Mouse (Mus musculus) fat pad, adult 2 months (tissue): ENCODE measurements at regions not wholly inside any gene's neighbourhood (a gene's known extent, or its start where the extent isn't known, plus 50 kb on each side); places are given as distances from the start of the nearest gene placed in this dataset.

ENCODE experiments used
- DNase-seq: peaks from one replicate; pipeline ENCODE4 v3.0.0-alpha.2; 2011; ENCODE audit warnings: low read depth, low spot score; ENCODE audit errors: extremely low read depth

DNA sequence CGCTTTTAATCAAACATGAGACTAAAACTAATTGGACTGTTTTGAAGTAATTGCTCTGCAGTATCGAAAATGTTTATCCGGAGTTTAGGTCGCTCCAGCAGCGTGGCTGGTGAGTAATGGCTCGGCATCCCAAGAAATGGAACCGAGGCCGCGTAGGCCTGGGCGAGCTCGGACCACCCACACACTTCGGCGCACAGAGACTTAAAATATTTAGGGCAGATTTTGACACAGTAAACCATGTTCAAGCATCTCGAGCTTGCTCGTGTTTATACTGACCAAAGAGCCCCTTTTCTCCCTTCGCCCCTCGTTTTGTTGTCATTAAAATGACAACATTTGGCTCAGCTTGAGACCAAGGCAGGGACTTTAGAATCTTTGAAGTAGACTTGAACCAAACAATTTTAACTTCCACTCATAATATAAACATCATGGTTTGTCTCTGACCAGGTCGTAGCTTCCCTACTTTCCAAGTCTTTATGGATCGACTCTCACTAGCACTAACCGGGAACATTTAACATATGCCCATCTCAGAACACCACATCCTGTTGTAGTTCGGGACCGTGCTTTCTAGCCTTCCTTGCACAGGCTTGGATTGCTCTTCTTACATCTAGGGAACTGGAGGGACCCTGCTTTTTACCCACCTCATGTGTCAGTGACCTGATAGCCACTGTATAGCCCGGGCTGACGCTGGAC lies 223.0 kb upstream of the Map3k1 start:
- DNase-seq, result no peak

DNA sequence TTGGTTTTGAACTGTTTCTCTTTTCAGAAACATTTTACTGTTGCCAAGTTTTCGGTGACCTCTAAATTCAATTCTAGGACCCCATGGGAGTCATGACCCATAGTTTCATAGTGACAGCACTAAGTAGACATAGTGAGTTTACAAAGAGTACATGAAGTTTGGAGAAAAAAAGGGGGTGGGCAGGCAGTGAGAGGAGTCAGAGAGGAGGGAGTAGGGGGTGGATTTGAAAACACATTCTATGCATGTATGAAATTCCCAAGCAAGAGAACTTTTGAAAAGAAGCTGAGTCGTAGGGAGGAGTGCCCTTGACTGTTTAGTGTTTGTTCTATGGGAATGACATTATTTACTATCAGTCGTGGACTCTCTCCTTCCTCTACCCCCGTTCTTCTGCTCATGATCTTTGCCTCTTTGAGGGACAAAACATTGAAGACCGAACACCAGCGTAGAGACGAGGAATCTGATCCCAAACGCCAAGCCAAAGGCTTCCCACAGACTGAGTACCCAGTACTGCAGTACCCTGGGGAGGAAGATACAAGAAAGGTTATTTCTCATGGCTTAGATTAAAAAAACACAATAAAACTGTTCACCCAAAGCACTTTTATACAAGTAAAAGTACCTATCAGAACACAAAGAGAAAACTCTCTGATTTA lies 229.1 kb upstream of the Map3k1 start:
- DNase-seq, result no peak

DNA sequence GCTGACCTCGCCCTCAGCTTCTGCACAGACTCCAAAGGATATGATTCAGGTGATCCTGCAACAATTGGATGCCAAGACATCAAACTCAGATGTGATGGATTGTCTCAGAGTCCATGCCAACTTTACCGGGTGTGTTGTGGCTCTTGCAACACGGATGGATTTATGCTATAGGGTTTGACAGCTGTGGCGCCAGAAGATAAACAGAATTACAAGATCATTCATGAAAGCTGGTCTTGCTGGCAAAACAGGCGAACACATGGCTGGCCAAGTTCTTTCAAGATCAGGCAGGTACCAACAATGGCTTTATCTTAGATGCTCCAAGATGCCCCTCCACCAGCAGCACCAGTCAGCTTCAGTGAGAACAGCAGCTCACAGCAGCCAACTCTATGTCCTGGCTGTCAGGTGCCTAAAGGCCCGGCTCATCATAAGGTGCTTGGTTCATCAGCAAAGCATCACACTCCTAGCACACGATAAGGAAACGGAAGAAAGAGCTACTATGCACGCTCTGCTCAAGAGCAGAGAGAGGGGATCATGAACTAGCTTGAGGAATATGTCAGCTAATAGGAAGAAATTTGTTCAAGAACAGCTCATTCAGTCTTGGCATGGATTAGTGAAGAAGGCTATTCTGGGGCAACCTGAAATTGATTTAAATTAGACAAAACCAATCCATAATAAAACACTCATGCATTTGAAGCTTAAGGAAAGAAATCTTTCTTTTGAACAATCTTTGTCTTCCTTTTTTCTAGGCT lies 229.9 kb upstream of the Map3k1 start:
- DNase-seq, result peak; percentile 95

DNA sequence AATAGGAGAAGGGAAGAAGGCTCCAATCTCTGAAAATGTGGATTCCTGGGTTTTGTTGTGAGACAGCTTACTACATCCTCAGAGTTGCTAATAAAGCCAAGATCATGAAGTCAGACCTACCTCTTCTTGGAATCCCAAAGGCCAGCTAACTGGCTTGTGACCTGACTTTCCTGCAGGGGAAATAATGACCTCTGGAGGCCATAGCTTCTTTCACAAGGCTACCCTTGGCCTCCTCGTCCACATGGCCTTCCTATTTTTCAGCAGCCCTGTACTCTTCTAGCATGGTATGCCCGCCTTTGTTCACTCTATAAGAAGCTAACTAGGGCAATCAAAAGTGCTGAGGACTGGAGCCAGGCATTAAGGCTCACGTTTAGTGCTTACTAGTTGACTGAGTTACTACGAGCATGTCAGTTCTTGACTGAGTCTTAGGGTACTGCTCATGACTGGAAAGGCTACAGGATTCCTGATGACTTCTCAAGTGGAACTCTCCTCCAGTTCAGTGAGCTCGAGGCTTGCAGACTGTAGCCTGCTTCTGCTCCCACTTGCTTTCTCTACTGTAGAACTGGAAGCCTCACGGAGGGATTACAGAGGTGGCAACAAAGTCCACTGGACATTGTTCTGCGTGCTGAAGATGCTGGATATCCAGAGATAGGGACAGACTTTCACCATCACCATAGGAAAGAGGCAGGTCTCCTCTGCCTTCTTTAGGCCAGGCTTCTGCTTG lies 230.8 kb upstream of the Map3k1 start:
- no peak for DNase-seq

DNA sequence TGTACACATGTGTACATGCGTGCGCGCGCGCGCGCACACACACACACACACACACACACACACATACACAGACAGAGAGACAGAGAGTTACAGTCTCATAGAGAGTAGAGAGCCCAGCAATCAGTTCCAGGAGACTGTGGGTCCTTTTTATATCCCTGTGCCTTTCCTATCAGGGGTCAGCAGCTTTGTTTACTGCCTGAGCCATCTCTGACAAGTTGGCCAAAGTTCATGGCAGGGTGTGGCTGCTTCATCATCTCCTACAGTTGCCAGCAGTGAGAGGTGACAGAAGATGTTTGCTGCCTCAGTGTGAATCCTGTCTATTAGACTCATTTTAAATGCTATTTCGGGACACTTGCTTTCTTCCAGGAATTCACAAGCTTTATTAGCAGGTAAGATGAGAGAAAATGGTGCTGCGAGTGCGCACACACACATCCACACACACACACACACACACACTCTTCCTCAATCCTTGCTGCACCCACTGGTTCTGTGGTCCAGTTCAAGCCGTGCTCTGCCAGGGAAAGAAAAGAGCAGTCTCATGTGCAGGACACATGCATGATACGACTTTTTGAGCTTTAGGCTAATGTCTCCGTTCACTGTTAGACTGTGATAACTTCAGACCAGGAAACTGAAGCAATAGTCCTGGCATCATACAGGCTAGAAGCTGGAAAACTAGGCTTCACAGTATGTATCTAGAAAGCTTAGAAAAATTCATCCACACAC lies 234.9 kb upstream of the Map3k1 start:
- no peak for DNase-seq

DNA sequence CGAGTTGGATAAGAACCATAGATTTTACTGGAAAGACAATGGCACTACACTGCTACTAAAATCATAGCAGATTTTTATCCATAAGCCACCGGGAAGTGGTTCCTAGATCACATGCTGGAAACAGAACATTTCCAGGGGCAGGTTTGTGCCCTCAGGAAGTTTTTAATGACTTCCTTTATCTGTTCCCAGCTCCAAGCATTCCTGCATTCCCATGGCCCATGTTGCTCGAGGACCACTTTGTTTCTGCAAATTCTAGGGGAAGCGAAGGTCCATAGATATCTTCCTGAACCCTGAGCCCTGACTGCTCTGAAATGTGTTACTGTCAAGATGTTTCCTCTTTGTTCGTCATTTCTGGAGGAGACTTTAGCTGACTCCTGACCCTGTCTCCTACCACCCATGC lies 235.6 kb upstream of the Map3k1 start:
- no peak for DNase-seq

DNA sequence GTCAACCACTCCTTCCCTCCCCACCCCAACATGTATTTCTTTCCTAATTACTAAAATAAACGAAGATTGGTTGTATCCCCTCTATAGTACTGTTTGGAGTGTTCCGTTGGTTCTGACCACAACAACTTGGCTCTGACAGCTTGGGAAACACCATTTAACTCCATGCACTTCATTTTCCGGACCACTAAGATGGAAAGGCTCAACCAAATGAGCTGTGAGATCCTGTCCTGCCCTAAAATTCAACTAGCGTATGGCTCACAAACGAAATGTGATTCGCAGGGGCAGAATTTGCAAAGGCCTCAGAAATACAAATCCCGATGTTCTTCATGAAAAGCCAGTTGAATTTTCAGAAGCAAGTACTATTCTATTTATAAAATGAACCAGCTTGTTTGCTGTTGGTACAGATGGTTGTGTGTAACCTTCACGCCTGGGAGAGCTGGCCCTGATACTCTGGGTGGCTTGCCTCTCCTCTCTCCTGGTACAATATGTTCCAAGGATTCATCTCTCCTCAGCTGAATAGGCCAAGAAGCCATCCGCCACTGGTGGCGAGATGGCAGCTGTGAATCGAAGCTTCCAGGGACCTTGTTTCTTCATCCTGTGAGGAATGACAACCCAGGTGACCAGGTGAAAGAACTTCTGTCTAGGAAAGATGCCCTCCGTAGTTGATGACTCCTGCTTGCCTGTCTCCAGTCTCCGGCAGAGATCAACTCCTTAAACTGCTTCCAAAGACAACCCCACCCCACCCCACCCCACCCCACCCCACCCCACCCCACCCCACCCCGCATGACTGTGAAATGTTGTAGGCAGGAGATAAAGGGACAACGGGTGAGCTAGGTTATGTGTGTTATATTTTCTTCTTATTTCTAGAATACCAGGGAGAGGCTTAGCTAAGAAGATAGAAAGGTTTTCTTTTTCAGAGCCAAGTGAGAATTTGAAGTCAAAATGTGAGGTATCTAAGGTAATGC lies 237.7 kb upstream of the Map3k1 start:
- no peak for DNase-seq

DNA sequence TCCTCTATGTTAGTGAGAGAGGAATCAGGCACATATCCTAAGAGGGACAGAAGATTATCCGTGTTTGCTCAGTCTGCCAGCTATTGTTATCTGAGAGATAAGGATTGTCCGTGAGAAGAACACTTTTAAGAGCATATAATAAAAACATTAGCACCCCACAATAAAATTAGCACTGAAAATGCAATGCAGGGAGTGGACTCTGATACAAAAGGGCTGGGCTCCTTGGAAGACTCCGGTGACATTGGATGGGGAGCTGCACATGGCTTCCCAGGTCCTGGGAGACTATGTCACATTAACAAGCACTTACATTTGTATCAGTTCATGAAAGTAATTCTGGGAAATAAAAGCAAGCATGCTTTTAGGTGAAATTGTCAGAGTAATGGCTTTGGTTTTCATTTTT lies 238.6 kb upstream of the Map3k1 start:
- DNase-seq, result no peak

DNA sequence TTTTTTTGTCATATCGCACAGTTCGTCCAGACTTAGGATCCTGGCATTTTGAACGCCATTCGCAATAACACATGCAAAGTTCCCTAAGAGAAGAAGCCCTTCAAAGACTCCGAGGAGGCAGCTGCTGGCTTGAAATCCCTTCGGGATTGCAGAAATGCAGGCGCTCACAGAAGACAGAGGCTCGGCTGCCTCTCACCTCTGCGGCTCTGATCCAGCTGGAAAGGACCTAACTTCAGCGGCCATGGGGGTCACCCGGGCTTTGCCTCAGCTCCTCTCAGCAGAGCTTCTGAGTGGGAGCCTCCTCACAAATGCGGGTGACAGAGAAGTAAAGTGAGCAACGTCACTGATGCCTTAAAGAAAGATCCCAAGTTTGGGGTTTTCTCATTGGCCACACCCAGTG lies 239.1 kb upstream of the Map3k1 start:
- DNase-seq, result no peak

DNA sequence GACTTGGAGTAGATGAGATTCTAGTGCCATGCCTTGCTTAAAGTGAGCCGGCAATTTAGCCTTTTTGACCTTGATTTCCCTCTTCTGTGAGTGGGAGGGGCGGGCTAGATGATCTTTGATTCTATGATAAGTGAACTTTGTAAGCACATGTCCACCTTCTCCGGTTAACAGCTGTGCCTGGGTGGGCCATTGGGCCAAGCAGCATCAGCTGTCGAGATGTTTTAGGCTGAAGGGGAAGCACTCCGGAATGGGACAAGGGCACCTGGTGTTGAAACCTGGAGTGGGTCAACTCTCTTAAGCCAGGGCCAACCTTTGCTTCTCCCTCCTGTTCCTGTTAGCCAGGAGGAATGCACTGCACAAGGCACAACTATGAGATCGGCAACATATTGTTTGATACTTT lies 239.5 kb upstream of the Map3k1 start:
- DNase-seq, result no peak

DNA sequence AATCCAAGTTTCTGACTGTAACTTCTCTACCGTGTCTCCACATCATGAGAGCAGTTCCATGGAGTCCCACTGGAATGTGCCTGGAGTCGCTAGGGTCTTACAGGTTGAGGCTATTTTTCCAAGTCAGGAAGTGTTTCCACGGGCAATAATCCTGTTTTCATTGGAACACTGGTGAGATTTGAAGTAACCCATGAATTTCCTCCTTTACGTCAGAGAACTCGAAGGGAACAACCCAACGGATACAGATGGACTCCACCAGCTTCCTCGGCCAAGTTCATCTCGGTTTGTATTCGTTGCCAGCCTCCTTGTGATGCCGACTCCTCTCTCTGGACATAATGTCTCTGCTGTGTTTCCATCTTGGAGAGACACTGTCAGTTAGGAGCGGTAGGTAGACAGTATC lies 237.4 kb upstream of the Ankrd55 start:
- DNase-seq, result no peak

DNA sequence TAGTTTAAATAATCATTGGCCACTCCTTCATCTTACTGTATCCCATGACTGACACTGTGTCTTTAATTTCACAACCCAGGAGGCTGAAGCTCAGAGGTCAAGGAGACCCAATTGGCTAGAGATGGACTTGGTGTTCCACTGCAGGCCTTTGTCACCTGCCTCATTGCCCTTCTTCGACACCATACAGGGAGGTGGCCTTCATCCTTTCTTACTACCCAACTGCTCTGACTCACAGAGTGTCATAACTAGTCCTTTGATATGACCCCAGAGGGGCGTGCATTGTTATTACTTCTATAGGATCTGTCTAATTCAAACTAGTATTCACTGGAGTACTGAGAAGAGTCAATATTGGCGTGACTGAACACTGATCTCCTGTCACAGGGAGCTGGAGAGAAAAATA lies 236.2 kb upstream of the Ankrd55 start:
- no peak for DNase-seq

DNA sequence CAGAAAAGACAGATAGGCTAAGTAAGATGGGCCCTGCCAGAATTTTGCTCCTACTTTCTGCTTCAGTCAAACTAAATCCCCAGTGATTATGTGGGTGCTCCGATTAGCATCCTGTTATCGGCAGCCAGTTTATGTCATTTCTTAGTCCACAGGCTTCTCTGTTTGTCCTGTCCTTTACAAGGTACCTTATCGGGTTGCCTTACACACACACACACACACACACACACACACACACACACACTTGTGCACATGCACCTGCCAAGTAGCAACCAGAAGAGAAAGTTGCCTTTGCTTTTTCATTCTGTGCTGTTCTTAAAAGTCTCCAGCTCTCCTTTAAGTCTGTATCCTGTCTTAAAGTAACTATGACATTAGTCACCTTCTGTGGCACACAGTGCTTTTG lies 235.8 kb upstream of the Ankrd55 start:
- DNase-seq, result no peak

DNA sequence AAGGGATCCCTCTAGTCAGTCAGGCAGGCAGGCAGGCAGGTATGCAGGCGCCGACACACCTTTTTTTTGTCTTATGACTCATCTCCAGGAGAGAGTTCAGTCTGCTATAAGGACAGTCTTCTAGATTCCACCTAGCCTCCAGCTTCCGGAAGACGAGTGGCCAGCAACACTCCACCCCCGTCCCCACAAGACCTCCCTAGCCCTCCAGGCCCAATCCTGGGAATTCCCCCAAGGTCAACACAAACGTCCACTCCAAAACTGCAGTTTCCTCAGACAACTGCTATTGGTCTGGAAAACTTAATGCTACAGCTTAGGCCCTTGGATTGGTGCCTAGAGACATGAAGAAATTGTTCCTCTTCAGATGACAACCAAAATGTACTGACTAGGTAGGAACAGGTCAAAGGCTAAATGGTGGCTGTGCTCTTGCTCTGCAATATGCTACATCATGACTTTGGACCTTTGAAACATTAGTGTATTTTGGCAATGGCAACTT lies 233.3 kb upstream of the Ankrd55 start:
- peak; percentile 97 for DNase-seq

DNA sequence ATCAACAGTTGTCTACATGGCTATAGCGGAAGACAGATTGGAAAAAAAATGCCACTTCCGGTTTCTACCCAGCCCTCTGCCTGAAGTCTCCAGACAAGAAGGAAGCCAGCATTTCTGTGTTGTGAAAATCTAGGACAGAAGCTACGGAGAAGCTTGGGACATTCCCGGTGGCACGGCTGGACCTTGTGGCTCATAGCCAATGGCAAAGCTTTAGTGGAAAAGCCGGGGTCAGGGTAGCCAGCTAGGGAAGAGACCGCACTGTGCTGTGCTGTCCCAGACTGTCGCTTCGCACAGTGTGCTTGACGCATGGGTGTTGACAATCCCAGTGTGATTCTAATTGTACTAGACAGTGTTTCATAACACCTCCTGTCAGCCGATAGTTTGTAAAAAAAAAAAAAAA lies 230.0 kb upstream of the Ankrd55 start:
- DNase-seq, result no peak

DNA sequence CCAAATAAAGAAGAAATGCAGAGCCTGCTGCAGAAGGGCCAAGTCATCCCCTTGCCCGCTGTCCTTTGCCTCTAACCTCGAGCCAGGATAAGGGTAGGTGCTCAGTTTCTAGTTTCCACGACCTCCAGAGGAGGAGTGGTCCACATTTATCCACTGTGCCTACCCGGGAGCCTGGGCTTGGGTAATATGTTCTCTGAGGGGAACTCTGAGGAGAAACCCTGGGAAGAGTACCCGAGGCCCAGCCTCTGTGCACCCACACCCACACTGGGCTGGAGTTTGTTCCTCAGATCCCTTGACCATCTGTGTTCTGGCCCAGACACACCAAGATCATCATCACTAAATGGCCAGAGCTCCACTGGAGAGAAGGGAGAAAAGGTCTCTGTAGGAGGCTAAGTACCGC lies 229.5 kb upstream of the Ankrd55 start:
- no peak for DNase-seq

DNA sequence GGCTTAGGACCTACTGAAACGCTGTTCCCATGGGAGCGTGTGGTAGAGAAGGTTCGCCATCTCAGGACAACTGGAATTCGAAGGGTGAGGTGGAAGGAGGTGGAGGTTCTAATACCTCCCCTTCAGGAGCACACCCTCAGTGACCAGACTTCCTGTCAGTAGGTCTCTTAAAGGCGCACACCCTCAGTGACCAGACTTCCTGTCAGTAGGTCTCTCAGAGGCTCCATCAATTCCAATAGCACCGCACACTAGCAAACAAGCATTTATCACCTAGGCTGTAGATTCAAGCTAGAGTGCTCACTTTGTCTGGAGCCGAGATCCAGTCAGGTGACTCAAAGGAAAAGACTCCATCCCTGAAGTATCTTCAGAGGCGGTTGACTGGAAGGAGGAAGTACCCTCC lies 226.2 kb upstream of the Ankrd55 start:
- DNase-seq, result no peak

DNA sequence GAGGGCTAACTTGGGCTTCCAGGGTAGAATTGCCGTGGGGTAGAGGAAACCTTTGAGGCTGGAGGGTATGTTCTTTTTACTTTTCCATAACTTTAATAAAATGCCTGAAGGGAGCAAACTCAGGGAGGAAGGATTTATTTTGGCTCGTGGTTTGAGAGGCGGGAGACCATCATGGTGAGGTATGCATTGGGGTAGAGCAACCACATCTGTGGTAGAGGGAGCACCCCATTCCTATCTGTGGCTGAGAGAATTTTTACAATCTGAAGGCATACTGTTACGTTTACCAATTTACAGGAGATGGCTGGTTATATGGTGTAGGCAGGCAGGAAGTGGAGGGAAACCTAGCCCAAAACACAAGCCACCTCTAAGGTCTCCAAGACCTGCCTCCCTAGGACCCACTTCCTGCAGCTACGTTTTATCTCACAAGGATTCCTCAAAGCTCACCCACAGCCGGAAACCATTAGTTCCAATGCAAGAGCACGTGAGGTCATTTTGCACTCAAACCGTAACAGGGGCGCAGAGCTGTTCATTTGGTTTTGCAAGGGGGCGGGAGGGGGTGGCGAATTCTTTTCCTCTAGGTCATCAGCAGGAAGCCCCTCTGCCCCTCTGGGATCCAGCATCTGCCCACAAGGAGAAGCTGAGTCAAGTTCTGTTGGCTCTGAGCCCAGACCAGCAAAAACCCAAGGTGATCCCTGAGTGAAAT lies 224.7 kb upstream of the Ankrd55 start:
- no peak for DNase-seq

DNA sequence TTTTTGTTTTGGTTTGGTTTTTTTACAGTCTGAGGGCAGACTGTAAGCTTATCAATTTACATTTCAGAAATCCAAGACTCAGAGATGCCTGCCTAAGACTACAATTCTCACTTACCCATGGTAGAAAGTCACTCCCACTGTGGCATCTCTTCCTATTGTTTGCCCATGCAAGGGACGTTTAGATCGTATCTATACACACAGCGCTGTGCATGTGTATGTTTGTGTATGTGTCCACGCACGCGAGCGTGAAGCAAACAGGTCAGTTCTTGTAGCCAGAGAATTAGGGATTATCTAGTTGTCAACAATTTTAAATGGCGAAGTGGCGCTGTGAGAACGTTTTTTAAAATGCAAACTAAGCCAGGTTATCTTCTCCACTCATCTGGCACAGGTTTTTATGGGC lies 223.6 kb upstream of the Ankrd55 start:
- no peak for DNase-seq
